Mouse (Mus musculus) adrenal gland, postnatal 25 days (tissue): ENCODE measurements around the gene St3gal3. TPM values are rescaled to one million over a fixed set of nuclear protein-coding genes. Genes with fewer than 3 reads are reported as not detected.

Source experiments
- DNase-seq: peaks from one replicate; pipeline ENCODE4 v3.0.0; 2021; ENCODE audit warnings: mixed read lengths
- total RNA-seq: library from RNA; stranded (reverse); gene quantifications from 2 replicates; pipeline ENCODE4 v1.2.3, GENCODE M21; 2021

St3gal3 gene
- total RNA-seq, 1 experiment from 2014 or later: 33.0 TPM

DNA sequence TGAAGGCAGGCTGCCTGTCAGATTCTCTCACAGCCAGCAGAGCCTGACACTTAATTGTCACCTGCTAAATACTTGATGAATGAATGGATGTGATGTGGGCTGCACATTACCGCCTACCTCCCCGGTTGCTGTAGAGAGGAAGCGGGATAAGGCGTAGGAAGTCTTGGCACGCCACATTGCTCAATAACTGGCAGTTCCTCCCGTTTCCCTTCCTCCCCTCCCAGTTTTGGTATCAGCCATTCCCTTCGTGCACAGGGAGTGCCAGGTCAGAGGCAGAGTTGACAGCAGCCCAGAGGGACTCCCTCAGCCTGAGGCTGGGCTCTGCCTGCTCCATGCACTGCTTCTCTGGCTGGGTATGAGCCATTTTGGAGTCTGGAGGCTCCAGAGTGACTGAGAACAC is 152.0 kb downstream of the St3gal3 start:
- DNase-seq: peak; percentile 31

DNA sequence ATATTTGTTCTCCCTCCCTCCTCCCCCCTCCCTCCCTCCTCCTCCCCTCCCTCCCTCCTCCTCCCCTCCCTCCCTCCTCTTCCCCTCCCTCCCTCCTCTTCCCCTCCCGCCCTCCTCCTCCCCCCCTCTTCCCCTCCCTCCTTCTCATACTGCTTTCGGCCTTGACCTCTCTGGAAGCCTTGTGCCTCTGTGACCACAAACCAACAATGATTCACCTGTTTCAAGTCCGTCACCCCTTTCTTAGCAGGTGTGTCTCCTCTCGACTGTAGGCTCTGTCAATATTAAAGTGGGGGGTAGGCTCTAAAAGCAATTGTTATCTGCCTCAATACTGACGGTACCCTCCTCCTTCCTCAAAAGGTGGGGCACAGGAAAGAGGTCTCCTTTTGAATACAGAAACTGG is 153.2 kb downstream of the St3gal3 start:
- no peak for DNase-seq

DNA sequence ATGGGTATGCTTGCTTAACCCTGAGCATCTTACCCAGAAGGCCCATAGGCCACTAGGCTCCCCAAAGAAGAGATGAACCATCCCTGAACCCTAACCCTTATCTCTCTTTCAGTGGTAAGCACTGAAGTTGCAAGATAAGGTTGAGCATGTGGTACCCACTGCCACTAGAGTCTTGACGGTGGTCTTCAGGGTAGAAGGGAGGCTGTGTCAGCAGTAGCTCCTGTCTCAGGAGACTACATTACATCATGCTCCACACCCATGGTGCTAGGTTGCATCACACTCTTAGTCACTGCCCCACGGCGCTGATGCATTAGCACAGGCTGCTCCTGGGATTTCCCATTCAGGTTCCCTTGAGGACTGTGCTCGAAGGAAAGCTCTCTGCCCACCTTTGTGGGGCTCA is 154.6 kb downstream of the St3gal3 start:
- DNase-seq: no peak

GRCm38 (mm10) chr4:117979181-117979580 is 155.5 kb downstream of the St3gal3 start:
- DNase-seq: no peak

GRCm38 (mm10) chr4:117978282-117978681 is 156.4 kb downstream of the St3gal3 start:
- DNase-seq: no peak

DNA sequence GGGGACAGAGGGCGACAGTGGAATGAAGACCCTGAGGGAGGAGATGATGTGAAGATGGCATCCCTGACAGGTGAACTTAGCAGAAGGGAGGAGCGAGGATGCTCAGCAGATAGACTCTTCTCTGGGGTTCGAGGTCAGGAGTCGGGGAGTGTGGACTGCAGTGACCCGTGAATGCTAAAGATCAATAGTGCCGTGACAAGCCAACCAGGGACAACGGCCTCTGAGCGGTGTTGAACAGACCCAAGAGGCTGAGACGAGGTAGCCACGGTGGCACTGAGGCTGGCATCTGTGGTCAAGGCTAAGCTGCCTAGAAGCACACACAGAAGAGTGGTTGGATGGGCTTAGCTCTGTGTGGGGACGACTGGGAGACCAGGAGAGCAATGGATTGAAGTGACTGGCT is 156.9 kb downstream of the St3gal3 start:
- DNase-seq: no peak

- no peak for DNase-seq
These were observed 157.3 kb downstream of the St3gal3 start for GRCm38 (mm10) chr4:117977371-117977770.

GRCm38 (mm10) chr4:117975820-117976219 is 158.9 kb downstream of the St3gal3 start:
- no peak for DNase-seq

- DNase-seq: no peak
These were observed 160.0 kb downstream of the St3gal3 start for GRCm38 (mm10) chr4:117974719-117975118.

- no peak for DNase-seq
These were observed 161.7 kb downstream of the St3gal3 start for GRCm38 (mm10) chr4:117972999-117973398.

DNA sequence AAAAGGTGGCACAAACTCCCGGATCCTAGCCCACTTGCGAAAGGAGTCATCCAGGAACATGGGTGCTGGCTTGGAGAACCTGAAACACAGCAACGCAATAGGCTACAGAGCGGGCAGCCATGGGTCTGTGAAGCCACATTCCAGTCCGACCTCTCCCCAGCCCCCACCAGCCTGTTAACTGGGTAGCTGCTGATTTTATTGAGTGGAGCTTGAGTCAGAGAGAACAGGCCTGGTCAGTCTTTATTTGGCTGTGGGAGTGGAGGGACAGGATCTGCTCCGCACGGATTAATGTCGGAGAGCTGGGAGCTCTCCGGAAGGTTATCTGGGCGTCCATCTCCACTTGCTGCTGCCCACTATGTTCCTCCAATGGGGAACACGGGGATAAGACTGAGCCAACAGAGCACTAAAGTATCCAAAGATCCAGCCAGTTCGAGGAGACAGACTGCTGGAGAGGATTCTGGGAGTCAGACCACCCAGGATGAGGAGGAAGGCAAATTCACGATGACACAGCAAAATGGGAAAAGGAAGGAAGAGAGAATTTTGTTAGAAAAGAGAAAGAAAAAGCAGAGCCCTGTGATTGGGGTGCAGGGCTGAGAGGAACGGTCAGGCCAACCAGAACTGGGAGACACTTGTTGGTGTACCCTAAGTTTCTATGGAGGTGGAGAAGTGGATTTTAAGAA is 170.2 kb downstream of the St3gal3 start:
- no peak for DNase-seq

DNA sequence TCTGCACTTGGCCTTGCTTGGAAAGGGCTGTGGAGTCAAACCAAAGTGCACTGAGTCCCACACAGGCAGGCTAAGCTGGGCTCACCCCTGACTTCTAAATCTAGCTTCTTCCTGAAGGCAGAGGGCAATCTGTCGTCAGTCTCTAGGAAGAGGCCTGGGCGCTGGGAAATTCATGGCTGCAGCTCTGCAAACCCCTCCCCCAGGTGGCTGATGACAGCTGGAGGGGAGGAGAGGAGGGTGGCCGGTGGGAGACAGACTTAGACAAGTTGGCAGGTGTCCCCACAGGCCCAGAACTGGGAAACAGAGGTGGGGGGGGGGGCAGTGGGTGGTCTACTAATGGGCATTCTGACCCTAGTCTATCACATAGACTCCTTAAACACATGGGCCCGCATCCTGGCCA is 177.2 kb downstream of the St3gal3 start:
- no peak for DNase-seq

- DNase-seq: no peak
These were observed 187.2 kb downstream of the St3gal3 start for GRCm38 (mm10) chr4:117947493-117947892.

DNA sequence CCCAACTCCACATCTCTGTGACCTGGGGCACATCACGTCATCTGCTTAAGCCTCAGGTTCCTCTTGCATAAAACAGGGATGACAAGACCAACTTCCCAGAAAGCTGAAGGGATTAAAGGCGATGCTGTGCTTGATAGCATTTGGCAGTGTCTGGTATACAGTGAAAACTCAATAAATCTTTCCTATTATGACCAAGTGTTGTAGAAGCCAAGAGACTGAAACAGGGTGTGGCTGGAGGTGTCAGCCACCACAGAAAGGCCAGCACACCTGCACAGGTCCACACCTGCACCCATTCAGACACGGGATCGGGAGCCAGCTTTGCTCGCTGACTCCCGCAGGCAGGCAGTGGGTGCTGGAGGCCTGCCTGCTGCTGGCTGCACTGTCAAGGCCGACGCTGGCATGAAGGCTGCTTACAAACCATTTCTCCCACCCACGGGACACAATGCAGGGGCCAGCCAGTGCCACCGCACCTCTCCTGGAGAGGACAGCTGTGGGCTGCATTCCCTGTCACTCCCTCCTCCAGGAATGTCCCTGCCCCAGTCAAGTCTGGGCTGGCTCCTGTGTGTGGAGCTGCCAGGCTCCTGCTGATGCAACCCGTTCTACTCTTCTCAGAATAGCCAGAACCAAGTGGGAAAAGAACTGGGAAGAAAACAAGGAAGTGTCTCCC is 187.9 kb downstream of the St3gal3 start:
- peak; percentile 60 for DNase-seq

- no peak for DNase-seq
These were observed 191.4 kb downstream of the St3gal3 start for GRCm38 (mm10) chr4:117943317-117943716.

- DNase-seq: no peak
These were observed 197.8 kb downstream of the St3gal3 start for GRCm38 (mm10) chr4:117936964-117937363.

DNA sequence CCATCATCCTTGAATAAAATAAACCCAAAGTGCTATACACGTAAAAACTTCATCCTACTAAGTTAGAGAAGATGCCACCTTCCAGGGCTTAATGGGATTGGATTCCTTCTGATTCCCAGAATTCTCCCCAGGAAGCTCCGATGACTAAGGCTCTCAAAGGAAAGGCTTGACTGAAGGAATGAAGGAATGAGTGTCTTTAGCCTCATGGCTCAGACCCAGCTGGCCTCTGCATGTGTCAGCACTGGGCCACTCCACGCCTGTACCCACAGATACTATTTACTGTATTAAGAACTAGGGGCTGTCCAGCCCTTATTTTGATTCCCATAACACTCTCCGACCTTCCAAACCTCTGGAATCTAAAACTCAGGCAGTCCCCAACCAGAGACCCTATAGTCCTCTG is 200.6 kb downstream of the St3gal3 start:
- DNase-seq: no peak

GRCm38 (mm10) chr4:117933248-117933647 is 201.5 kb downstream of the St3gal3 start:
- DNase-seq: no peak

DNA sequence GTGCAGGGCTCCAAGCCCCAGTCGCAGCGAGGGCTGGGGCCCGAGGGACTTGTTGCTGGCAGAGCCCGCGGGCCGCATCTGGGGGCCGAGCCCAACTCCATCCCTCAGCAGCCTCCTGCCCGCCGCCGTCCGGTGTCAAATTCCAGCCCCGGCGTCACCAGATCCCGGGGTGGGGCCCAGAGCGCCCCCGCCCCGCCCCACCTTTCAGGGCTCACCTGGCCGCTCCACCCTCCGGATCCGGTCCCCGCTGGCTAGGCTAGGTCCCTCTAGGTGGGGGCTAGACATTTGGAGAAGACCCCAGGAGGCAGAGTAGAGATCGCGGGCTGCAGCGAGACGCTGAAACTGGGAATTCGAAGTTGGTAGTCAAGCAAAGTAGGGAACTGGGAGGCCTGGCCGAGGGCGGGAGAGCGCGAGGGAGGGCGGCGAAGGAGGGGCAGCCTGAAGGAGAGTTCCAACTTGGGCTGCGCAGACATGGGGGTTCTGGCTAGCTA is 205.3 kb downstream of the St3gal3 start, which contains the start of gene Artn:
TSS of gene Artn (minus strand) at position 373 of the 491 bp plus-strand sequence.
- peak; percentile 27 for DNase-seq

- peak; percentile 55 for DNase-seq
These were observed 205.9 kb downstream of the St3gal3 start for GRCm38 (mm10) chr4:117928699-117929241.

DNA sequence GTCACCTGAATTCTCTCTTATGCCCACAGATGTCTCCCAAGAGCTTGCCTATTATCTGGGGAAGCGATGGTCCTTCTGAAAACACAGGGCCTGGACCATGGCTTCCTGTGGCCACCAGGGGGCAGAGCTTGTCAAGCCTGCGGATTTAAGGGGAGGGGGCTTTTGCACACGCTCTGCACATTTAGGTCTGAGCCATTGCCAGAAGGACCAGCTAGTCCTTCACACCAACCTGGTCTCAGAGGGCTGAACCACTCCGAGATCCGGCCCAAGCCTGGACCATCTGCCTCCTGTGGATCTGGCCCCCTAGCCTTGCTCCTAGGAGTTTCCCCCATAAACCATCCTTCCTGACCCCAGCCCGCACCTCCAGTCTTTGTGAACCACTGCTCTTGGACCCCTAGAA is 206.5 kb downstream of the St3gal3 start:
- DNase-seq: no peak

- DNase-seq: peak; percentile 42
These were observed 207.9 kb downstream of the St3gal3 start for GRCm38 (mm10) chr4:117926545-117927482.
